ENCODE assay signal across 7 mouse cellular contexts in genomic region chr7:24903444-24903825, GRCm38 (mm10). TPM values are rescaled to one million over a fixed set of nuclear protein-coding genes. Genes with fewer than 3 reads are reported as not detected.
DNase-seq lines count a peak whose midpoint lies in the region; ATAC-seq and TF ChIP-seq lines count a peak whose summit lies in the region.

No protein-coding gene starts in this region.

- peaks cover 25% of the 10 kb centered on the region for H3K36me3 ChIP-seq in spleen, adult 2 months (ENCODE audit: control insufficient read depth, insufficient read depth, low read length)
- peaks cover 11% of the 10 kb centered on the region for H3K36me3 ChIP-seq in forebrain, embryonic 10.5 days (replicated peaks)
- peaks cover 9% of the 10 kb centered on the region; the same call in 1 of the 2 replicates for H3K36me3 ChIP-seq in limb, embryonic 12.5 days
- peaks cover 5% of the 10 kb centered on the region; the same call in 1 of the 2 replicates for H3K36me3 ChIP-seq in stomach, embryonic 15.5 days

- peak overlapping the region; percentile 71 for H3K4me3 ChIP-seq in spleen, adult 2 months (ENCODE audit: extremely low read depth, insufficient read depth, insufficient read length)
- H3K4me3 ChIP-seq in forebrain, embryonic 10.5 days = peak overlapping the region; percentile 75
- peak overlapping the region; percentile 74 for H3K4me3 ChIP-seq in limb, embryonic 12.5 days (replicated peaks)
- H3K4me3 ChIP-seq in stomach, embryonic 15.5 days (replicated peaks) = peak overlapping the region; percentile 78

- no peaks in the 10 kb centered on the region for H3K27me3 ChIP-seq in spleen, adult 2 months (ENCODE audit: control insufficient read depth, insufficient read depth, low read length)
- H3K27me3 ChIP-seq in forebrain, embryonic 10.5 days (ENCODE audit: poor library complexity, severe bottlenecking) = no peaks in the 10 kb centered on the region
- no peaks in the 10 kb centered on the region for H3K27me3 ChIP-seq in limb, embryonic 12.5 days
- no peaks in the 10 kb centered on the region for H3K27me3 ChIP-seq in stomach, embryonic 15.5 days (replicated peaks)

- no peak for TF ChIP-seq POLR2A in spleen, adult 2 months (IDR thresholded peaks at IDR 0.05; ENCODE audit: low read depth, low read length)

- TF ChIP-seq CTCF in spleen, adult 2 months (IDR thresholded peaks at IDR 0.05; ENCODE audit: extremely low read depth, insufficient read depth, insufficient read length, insufficient replicate concordance) = no peak

- under 1% methylated on average over 10 of the region's 10 CpGs for WGBS in spleen, adult 2 months
- 43% methylated on average over 10 of the region's 10 CpGs for WGBS in forebrain, embryonic 10.5 days
- 46% methylated on average over 10 of the region's 10 CpGs for WGBS in limb, embryonic 12.5 days
- WGBS in stomach, embryonic 15.5 days = 18% methylated on average over 10 of the region's 10 CpGs

- peak overlapping the region; percentile 99 for H3K27ac ChIP-seq in spleen, adult 2 months (ENCODE audit: insufficient read depth, low read length)
- H3K27ac ChIP-seq in forebrain, embryonic 10.5 days = peak overlapping the region; percentile 88
- peak overlapping the region; percentile 86 for H3K27ac ChIP-seq in limb, embryonic 12.5 days
- peak overlapping the region; percentile 93 for H3K27ac ChIP-seq in stomach, embryonic 15.5 days

- no peak for ATAC-seq in limb, embryonic 12.5 days (ENCODE audit: insufficient number of reproducible peaks, insufficient read depth, low FRiP score, low TSS enrichment, low read depth)
- ATAC-seq in stomach, embryonic 15.5 days (ENCODE audit: insufficient read depth, low FRiP score, low read depth) = no peak

- DNase-seq in spleen, adult 2 months (ENCODE audit: low read depth in 1 of 2, low spot score in 2 of 2) = no peak
- no peak for DNase-seq in spleen, adult 18-20 months
- DNase-seq in forebrain, embryonic 10.5 days (ENCODE audit: extremely low spot score, low spot score) = no peak
- no peak for DNase-seq in cerebellum, adult 9-11 months
- DNase-seq in right cerebral cortex, postnatal 25 days = no peak

- H3K9ac ChIP-seq in limb, embryonic 12.5 days (replicated peaks) = peak overlapping the region; percentile 83
- peak overlapping the region; percentile 34; the same call in 1 of the 2 replicates for H3K9ac ChIP-seq in stomach, embryonic 15.5 days

- peak overlapping the region; percentile 88 for H3K4me2 ChIP-seq in limb, embryonic 12.5 days
- H3K4me2 ChIP-seq in stomach, embryonic 15.5 days = peak overlapping the region; percentile 76

- no peaks in the 10 kb centered on the region for H3K9me3 ChIP-seq in forebrain, embryonic 10.5 days
- H3K9me3 ChIP-seq in limb, embryonic 12.5 days = no peaks in the 10 kb centered on the region
- no peaks in the 10 kb centered on the region for H3K9me3 ChIP-seq in stomach, embryonic 15.5 days

- peaks cover 12% of the 10 kb centered on the region; the same call in 1 of the 2 replicates for H3K4me1 ChIP-seq in spleen, adult 2 months (ENCODE audit: control insufficient read depth, insufficient read depth, insufficient read length)
- H3K4me1 ChIP-seq in forebrain, embryonic 10.5 days = peaks cover 59% of the 10 kb centered on the region
- H3K4me1 ChIP-seq in limb, embryonic 12.5 days (replicated peaks) = peaks cover 51% of the 10 kb centered on the region
- H3K4me1 ChIP-seq in stomach, embryonic 15.5 days = peaks cover 33% of the 10 kb centered on the region

RNA-seq across cellular contexts. Expression of gene Arhgef1, which starts 0.7 kb away (rescaled TPM):
- polyA plus RNA-seq in spleen, adult 2 months (2012; rRNA removed) = 915 and 1,063 TPM in 2 replicates
- polyA plus RNA-seq in forebrain, embryonic 10.5 days (2016; fragmentation: Nextera tagmentation; extraction: Ambion mirVana) = 58.2 and 59.2 TPM in 2 replicates
- 119 and 126 TPM in 2 replicates for polyA plus RNA-seq in limb, embryonic 12.5 days (2016; fragmentation: Nextera tagmentation; extraction: Ambion mirVana)
- 86.9 and 97.5 TPM in 2 replicates for polyA plus RNA-seq in stomach, embryonic 15.5 days (2015; fragmentation: Nextera tagmentation; extraction: Ambion mirVana)

RNA-seq across cellular contexts. Expression of gene Cd79a, which starts 6.3 kb away (rescaled TPM):
- 959 and 1,255 TPM in 2 replicates for polyA plus RNA-seq in spleen, adult 2 months (2012; rRNA removed)
- 0.25 and 0.55 TPM in 2 replicates for polyA plus RNA-seq in forebrain, embryonic 10.5 days (2016; fragmentation: Nextera tagmentation; extraction: Ambion mirVana)
- polyA plus RNA-seq in limb, embryonic 12.5 days (2016; fragmentation: Nextera tagmentation; extraction: Ambion mirVana) = 0.51 and 0.86 TPM in 2 replicates
- 1.1 and 1.5 TPM in 2 replicates for polyA plus RNA-seq in stomach, embryonic 15.5 days (2015; fragmentation: Nextera tagmentation; extraction: Ambion mirVana)

RNA-seq across cellular contexts. Expression of gene Rps19, which starts 19.3 kb away (rescaled TPM):
- polyA plus RNA-seq in spleen, adult 2 months (2012; rRNA removed) = 627 and 638 TPM in 2 replicates
- polyA plus RNA-seq in forebrain, embryonic 10.5 days (2016; fragmentation: Nextera tagmentation; extraction: Ambion mirVana) = 2,087 and 2,135 TPM in 2 replicates
- polyA plus RNA-seq in limb, embryonic 12.5 days (2016; fragmentation: Nextera tagmentation; extraction: Ambion mirVana) = 2,324 and 2,343 TPM in 2 replicates
- polyA plus RNA-seq in stomach, embryonic 15.5 days (2015; fragmentation: Nextera tagmentation; extraction: Ambion mirVana) = 2,480 and 2,486 TPM in 2 replicates

RNA-seq across cellular contexts. Expression of gene Dmrtc2, which starts 33.6 kb away (rescaled TPM):
- not detected in 2 replicates for polyA plus RNA-seq in spleen, adult 2 months (2012; rRNA removed)
- polyA plus RNA-seq in forebrain, embryonic 10.5 days (2016; fragmentation: Nextera tagmentation; extraction: Ambion mirVana) = not detected in 2 replicates
- not detected in 2 replicates for polyA plus RNA-seq in limb, embryonic 12.5 days (2016; fragmentation: Nextera tagmentation; extraction: Ambion mirVana)
- not detected in 2 replicates for polyA plus RNA-seq in stomach, embryonic 15.5 days (2015; fragmentation: Nextera tagmentation; extraction: Ambion mirVana)

RNA-seq across cellular contexts. Expression of gene Lypd4, which starts 33.7 kb away (rescaled TPM):
- polyA plus RNA-seq in spleen, adult 2 months (2012; rRNA removed) = not detected in 2 replicates
- not detected in 2 replicates for polyA plus RNA-seq in forebrain, embryonic 10.5 days (2016; fragmentation: Nextera tagmentation; extraction: Ambion mirVana)
- polyA plus RNA-seq in limb, embryonic 12.5 days (2016; fragmentation: Nextera tagmentation; extraction: Ambion mirVana) = not detected in 2 replicates
- not detected in 2 replicates for polyA plus RNA-seq in stomach, embryonic 15.5 days (2015; fragmentation: Nextera tagmentation; extraction: Ambion mirVana)

Comparison
In these comparisons a context has a peak if more than half of its experiments do, and no peak if none do; other contexts are left out.
1. RNA of gene Cd79a, which starts 6.3 kb away (polyA plus RNA-seq): 959 to 1,255 TPM in spleen, adult 2 months; 1.1 to 1.5 TPM in stomach, embryonic 15.5 days, 0.51 to 0.86 TPM in limb, embryonic 12.5 days and 0.25 to 0.55 TPM in forebrain, embryonic 10.5 days; every median in the first group is over 100 times any median in the second.
2. Peak in every context shown above with its lines, with median percentiles within 50 percentile points of each other: H3K27ac ChIP-seq and H3K4me3 ChIP-seq.